ENCODE assay signal across 29 mouse cellular contexts in the genomic region with DNA sequence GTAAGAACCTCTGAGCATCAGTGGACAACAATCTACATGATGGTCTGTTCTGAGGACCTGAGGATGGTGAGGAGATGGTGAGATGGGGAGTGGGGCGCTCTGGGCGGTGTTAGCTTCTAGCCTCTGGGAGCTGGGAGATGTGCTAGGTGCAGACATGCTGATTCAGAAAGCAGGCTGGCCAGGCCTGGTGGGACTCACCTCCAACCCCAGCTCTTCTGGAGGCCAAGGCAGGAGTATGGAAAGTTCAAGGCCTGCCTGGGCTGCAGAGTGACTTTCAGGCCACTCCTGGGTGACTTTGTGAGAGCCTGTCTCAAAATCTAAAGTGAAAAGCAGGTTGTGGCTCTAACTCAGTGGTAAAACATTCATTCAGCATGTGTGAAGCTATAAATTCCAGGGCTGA.
"Had no signal": no experiment of that assay in that cellular context is flagged by ENCODE, and none has a peak within 500 bp of the region (broad histone marks: within the 10 kb centered on the region; RNA-seq: fewer than 3 reads in every experiment).

No protein-coding gene starts in this region.

- H3K4me3 ChIP-seq: limb, embryonic 10.5 days; limb, embryonic 12.5 days; limb, embryonic 13.5 days; limb, embryonic 15.5 days; liver, embryonic 12.5 days; liver, embryonic 13.5 days; liver, embryonic 15.5 days; lung, embryonic 15.5 days; megakaryocyte, embryonic 14.5 days; midbrain, embryonic 10.5 days; midbrain, embryonic 12.5 days; midbrain, embryonic 15.5 days; neural tube, embryonic 12.5 days; neural tube, embryonic 13.5 days had no signal

- H3K4me2 ChIP-seq: limb, embryonic 12.5 days; limb, embryonic 13.5 days; limb, embryonic 15.5 days; liver, embryonic 11.5 days; liver, embryonic 12.5 days; liver, embryonic 13.5 days; liver, embryonic 15.5 days; lung, embryonic 14.5 days; lung, embryonic 15.5 days; midbrain, embryonic 12.5 days; midbrain, embryonic 15.5 days; neural tube, embryonic 12.5 days; neural tube, embryonic 13.5 days had no signal

- H3K27me3 ChIP-seq: limb, embryonic 12.5 days; limb, embryonic 13.5 days; limb, embryonic 15.5 days; liver, embryonic 12.5 days; liver, embryonic 13.5 days; liver, embryonic 15.5 days; midbrain, embryonic 15.5 days; neural tube, embryonic 12.5 days; neural tube, embryonic 13.5 days had no signal

- H3K36me3 ChIP-seq: limb, embryonic 10.5 days; limb, embryonic 12.5 days; limb, embryonic 13.5 days; limb, embryonic 15.5 days; liver, embryonic 12.5 days; liver, embryonic 13.5 days; liver, embryonic 15.5 days; lung, embryonic 15.5 days; midbrain, embryonic 10.5 days; midbrain, embryonic 12.5 days; midbrain, embryonic 15.5 days; neural tube, embryonic 12.5 days; neural tube, embryonic 13.5 days had no signal

- DNase-seq: left cerebral cortex, postnatal 4 days; liver; liver, embryonic 13.5 days; liver, postnatal 0 days; lung, adult 18-20 months; lung, adult 2 months; lung, embryonic 14.5 days; lung, postnatal 10 days; lung, postnatal 14 days; lung, postnatal 36 days; midbrain, embryonic 14.5 days had no signal

- H3K4me1 ChIP-seq: limb, embryonic 13.5 days; liver, embryonic 12.5 days; liver, embryonic 13.5 days; liver, embryonic 15.5 days; lung, embryonic 15.5 days; midbrain, embryonic 15.5 days; neural tube, embryonic 12.5 days; neural tube, embryonic 13.5 days had no signal

- H3K9ac ChIP-seq: limb, embryonic 12.5 days; limb, embryonic 13.5 days; limb, embryonic 15.5 days; liver, embryonic 12.5 days; liver, embryonic 13.5 days; liver, embryonic 14.5 days; liver, embryonic 15.5 days; liver, postnatal 0 days; lung, embryonic 14.5 days; lung, embryonic 15.5 days; midbrain, embryonic 12.5 days; midbrain, embryonic 15.5 days; neural tube, embryonic 12.5 days; neural tube, embryonic 13.5 days had no signal

- ATAC-seq: liver, embryonic 12.5 days; liver, postnatal 0 days; lung, postnatal 0 days; midbrain, embryonic 15.5 days; midbrain, embryonic 16.5 days had no signal

- H3K27ac ChIP-seq: limb, embryonic 10.5 days; limb, embryonic 12.5 days; limb, embryonic 13.5 days; limb, embryonic 15.5 days; liver, embryonic 12.5 days; liver, embryonic 13.5 days; liver, embryonic 14.5 days; liver, embryonic 15.5 days; lung, embryonic 15.5 days; macrophage; midbrain, embryonic 12.5 days; midbrain, embryonic 15.5 days; neural tube, embryonic 12.5 days; neural tube, embryonic 13.5 days had no signal

- H3K9me3 ChIP-seq: limb, embryonic 10.5 days; limb, embryonic 12.5 days; limb, embryonic 13.5 days; limb, embryonic 15.5 days; liver, embryonic 13.5 days; liver, embryonic 15.5 days; lung, embryonic 15.5 days; midbrain, embryonic 10.5 days; midbrain, embryonic 12.5 days; midbrain, embryonic 15.5 days; neural tube, embryonic 12.5 days; neural tube, embryonic 13.5 days had no signal
